Mouse (Mus musculus) frontal cortex, postnatal 10 days (tissue): ENCODE measurements around the gene Gck.
"Not testable (repeated sequence)": the region's sequence is repeated elsewhere in the genome, so short reads cannot be mapped to it uniquely, and the experiment has no call there.

Source experiments
- DNase-seq, 2 experiments: peaks; one replicate each; pipeline ENCODE4 v3.0.0; 2022; ENCODE audit warnings: low spot score in 2 of 2, mixed read lengths in 1 of 2

Gck gene

DNA sequence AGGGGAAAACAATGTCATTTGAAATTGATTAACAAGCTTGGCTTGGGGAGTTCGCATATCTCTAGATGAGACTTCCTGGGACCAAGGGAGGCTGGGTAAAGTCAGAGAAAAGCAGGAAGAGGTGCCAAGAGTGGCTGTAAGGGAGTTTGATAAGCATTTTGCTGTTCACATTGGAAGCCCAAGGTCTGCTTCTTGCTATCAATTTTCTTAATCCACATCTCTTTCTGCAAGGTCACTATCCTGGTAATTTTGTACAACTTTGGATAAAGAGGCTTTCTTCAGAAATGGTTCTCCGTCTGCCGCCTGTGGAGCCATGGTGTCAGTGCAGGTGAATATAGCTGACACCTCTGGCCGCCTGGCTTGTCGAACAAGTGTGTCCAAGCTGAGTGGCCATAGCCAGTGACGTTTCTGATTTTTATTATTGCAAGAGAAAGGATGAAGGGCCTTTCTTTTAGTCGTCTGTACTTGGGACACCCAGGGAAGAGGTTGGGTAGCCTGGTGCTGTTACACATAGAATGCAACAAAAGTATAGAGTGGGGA, 5.2 kb upstream of the Gck start:
- DNase-seq = no peak

DNA sequence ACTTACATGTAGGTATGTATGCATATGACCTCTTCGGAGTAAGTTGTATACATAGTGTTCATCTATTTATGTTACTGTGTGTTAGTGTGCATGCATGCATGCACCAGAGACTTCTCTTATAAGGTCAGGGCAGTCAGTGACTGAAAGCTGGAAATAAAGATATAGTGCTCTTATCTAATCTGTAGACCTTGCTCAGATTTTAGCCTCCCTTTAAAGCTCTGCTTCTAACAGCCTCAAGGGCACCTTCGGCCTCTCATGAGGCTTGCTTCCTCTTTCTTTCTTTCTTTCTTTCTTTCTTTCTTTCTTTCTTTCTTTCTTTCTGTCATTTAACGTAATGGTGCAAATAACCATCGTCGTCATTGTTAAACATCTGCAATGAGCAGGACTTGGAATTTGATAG, 4.6 kb upstream of the Gck start:
- no peak for DNase-seq

- DNase-seq = no peak
These were observed 3.4 kb upstream of the Gck start for GRCm38 (mm10) chr11:5953130-5953765.

DNA sequence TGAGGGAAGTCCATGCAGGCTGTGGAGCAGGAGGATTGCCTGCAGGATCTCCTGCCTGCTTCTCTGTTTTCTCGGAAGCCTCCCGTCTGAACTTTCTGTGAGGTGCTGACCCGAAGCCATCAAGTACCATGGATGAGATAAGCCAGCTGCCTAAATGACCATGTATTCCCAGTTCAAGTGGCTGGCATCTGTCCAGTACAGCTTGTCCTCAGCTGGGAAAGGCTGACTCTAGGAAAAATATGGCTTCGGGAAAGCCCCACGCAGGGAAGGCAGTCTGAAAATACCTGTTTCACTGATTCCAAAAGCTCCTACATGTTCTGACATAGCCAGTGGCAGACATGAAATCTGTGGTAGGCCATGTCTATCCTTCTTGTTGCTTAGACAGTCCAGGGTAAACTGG, 2.6 kb upstream of the Gck start:
- DNase-seq = no peak

GRCm38 (mm10) chr11:5948546-5949250, 1.2 kb downstream of the Gck start:
- no peak for DNase-seq

GRCm38 (mm10) chr11:5947796-5948195, 2.1 kb downstream of the Gck start:
- DNase-seq = no peak

DNA sequence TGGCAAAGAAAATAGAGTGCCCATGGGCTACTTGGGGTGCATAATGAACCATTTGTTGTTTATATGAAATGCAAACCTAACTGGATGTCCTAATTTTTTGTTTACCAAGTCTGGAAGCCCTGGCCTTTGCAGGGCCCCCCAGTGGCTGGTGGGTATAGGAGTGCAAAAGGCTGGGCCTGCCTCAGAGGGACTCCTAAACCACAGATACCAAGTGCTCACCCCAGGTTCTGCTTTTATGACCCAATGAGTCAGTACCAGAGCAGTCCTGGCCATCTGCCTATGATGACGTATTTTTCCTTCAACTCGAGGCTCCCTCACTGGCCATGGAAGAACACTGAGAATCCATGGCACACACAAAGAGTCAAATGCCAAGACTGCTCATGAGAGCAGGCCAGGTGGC, 4.8 kb downstream of the Gck start:
- DNase-seq = no peak

- DNase-seq = no peak
These were observed 6.9 kb downstream of the Gck start for GRCm38 (mm10) chr11:5942966-5943365.

GRCm38 (mm10) chr11:5934531-5934930, 15.3 kb downstream of the Gck start:
- not testable (repeated sequence) for DNase-seq

- not testable (repeated sequence) for DNase-seq
These were observed 17.9 kb downstream of the Gck start for GRCm38 (mm10) chr11:5931947-5932346.

DNA sequence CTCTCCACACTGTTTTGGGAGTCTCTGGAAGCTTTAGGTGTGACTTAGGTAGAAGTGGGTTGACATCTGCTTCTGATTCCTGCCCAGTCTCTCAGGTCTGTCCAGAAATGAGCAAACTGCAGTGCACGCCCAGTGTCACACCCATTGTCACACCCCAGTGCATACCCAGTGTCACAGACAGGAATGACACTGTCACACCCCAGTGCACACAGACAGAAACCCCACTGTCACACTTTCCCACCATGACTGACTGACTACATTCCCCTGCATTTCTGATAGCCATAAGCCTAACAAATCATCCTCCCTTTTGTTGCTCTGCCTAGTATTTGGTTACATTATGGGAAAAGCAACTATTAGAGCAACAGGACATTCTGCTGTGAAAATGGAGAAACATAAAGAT, 19.3 kb downstream of the Gck start:
- DNase-seq = no peak

- no peak for DNase-seq
These were observed 23.1 kb downstream of the Gck start for GRCm38 (mm10) chr11:5926696-5927220.

DNA sequence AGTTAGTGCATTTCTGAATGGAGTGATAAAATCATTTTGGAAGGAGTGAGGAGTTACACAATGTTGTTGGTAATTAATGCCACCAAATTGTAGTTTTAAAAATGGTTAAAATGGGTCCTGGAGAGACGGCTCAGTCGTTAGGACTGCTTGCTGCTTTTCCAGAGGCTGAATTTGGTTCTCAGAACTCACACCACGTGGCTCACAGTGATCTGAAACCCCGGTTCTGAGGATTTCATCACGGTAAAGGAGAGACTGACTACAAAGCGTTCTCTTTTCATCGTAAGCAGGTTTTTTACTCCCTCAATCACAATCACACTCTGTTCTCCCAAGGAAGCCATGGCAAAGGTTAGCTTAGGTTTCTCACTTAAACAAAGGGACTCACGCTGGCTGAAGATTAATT, 25.2 kb downstream of the Gck start:
- no peak for DNase-seq

GRCm38 (mm10) chr11:5920323-5920960, 29.4 kb downstream of the Gck start:
- no peak for DNase-seq

DNA sequence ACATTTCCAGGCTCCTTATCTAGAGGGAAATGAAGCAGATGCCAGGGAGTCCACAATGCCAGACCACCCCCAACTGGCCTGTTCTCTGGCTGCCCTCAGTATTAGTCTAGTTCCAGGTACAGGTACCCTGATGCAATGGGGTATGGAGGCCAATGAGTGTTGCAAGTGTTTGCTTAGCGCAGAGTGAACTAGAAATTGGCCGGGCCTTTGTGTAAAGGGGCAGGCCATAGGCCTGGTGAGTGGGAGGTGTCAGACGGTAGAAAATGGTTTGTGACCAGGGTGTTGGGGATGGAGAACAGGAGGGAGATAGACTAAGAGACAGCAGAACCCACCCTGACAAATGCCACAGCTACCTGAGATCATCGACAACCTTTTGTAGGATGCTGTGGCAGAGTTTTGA, 30.3 kb downstream of the Gck start:
- DNase-seq = no peak

DNA sequence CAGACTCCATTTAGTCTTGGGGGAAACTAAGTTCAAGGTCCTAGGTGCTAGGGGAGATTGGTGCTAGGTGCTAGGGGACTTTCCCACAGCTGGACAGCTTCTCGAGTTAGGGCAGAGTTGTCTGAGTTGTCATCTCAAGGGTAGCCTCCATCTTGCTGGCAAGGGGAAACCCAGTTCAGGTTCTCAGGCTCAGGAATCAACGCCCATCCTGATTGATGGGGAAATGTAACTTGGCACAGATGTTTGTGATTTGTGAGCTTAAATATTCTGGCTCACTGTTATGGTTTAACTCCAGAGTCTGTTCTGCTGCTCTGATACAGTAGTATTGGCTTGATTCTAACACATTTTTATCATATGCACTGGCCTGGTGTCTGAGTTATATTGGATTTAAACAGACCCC, 31.8 kb downstream of the Gck start:
- no peak for DNase-seq

DNA sequence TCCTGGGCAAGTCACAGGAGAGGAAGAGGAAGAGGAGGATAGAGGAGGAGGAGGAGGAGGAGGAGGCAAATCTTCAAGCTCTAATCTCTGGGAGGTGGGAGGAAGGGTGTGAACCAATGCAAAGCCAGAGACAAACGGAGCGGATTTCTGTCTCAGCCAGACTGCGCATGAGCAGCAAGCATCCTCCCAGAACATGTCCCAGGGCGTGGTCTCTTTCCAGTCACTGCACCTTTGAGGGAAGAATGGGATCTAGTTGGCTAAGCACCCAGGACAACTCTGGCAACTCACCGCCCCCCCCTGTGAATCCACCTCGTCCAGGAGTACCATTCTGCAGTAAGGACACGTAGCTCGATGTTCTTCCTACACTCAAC, 33.7 kb downstream of the Gck start:
- no peak for DNase-seq

DNA sequence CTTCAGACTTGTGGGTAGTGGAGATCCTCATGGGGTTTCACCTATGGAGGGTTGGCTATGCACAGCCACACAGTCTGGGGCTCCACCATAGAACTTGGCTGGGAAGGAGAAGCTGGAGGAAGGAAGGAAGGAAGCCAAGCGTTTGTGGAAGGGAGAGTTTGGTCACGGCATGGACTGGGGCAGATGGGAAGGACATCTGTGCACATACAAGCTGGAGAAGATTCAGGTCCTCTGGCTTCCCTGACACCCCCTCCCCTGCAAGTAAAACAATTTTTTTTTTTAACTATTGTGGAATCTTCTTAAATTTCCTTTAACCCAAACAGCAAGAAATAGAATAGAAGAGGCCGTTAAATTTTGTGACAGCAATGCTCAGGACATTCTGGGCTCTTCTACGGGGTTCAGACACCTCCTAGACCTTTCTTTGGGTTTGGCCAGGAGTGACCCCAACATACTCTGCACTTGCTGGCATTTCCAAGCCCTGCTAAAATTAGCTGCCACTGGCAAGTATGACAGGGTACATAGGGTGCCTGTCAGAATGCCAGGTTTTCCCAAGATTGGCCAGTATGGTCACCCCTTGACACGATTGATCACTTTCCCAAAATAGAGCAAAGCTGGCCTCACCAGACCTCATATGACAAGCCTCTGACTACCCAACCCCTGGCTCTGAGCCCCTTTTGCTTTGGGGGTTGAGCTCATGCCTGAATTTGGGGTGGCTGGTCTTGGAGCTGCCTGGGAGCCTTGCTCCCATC, 34.3 kb downstream of the Gck start:
- DNase-seq = no peak

DNA sequence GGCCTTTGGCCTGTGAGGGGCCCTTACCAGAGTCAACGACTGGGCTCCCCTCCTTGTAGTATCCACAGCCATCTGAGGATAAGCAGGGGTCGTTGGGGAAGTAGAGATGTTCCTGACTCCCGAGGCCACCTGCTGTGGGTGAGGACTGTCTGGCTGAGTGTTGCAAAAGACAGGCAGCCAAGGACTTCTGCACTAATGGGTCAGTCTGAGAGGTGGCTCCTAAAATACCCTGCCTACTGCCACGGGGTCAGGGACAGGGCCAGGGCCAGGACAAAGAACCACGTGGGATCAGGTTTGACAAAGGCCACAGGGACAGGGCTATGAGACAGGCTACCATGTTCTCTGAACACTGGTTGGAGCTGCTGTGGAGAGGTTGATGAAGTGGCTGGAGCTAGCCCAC, 34.9 kb downstream of the Gck start:
- DNase-seq = no peak

- no peak for DNase-seq
These were observed 35.9 kb downstream of the Gck start for GRCm38 (mm10) chr11:5913936-5914335.

DNA sequence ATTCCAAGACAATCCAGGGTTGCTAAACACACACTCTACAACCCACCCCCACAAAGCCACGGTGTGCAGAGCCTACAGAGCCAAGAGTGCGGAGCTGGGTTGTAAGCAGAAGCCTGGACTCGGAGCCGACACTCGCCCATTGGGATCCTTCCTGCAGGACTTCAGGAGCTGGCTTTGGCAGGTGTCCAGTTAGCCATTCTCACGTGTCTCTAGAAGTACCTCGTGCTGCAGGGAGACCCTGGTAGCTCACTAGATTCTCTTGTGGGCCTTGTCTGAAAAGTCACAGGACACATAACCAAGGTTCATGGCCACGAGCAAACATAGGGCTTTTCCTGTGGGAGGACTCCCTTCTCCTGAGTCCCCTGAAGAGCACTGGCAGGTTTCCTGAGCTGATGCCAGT, 36.6 kb downstream of the Gck start:
- no peak for DNase-seq

GRCm38 (mm10) chr11:5912635-5913034, 37.2 kb downstream of the Gck start:
- peak in 1 of 2 experiments; percentile 54 for DNase-seq
